Mouse (Mus musculus) liver, embryonic 12.5 days (tissue): Measurements from ENCODE around the gene Rhof. TPM values are rescaled to one million over a fixed set of nuclear protein-coding genes. Genes with fewer than 3 reads are reported as not detected.

Source experiments
- ATAC-seq: fragments of 200-750 bp; cut with Nextera tagmentation; 2 replicates; pipeline ENCODE4 v1.8.0; 2017; ENCODE audit warnings: moderate number of reproducible peaks, mild to moderate bottlenecking, moderate library complexity
- H3K27ac ChIP-seq: fragments of 300-500 bp; sonication (generic); 2 replicates; pipeline ENCODE4 v1.5.1; 2016; ENCODE audit warnings: mild to moderate bottlenecking
- H3K27me3 ChIP-seq: fragments of 300-500 bp; sonication (generic); replicated peaks from 2 replicates; pipeline ENCODE4 v1.6.1; 2016; ENCODE audit warnings: mild to moderate bottlenecking, moderate library complexity
- H3K36me3 ChIP-seq: fragments of 300-500 bp; sonication (generic); 2 replicates; pipeline ENCODE4 v1.6.1; 2016; ENCODE audit warnings: mild to moderate bottlenecking, moderate library complexity
- H3K4me1 ChIP-seq: fragments of 300-500 bp; sonication (generic); 2 replicates; pipeline ENCODE4 v1.6.1; 2016
- H3K4me2 ChIP-seq: fragments of 300-500 bp; sonication (generic); 2 replicates; pipeline ENCODE4 v1.6.1; 2016; ENCODE audit warnings: mild to moderate bottlenecking, moderate library complexity
- H3K4me3 ChIP-seq: fragments of 300-500 bp; sonication (generic); 2 replicates; pipeline ENCODE4 v1.5.1; 2016; ENCODE audit warnings: mild to moderate bottlenecking, moderate library complexity
- H3K9ac ChIP-seq: fragments of 300-500 bp; sonication (generic); 2 replicates; pipeline ENCODE4 v1.6.1; 2016; ENCODE audit warnings: mild to moderate bottlenecking, moderate library complexity
- H3K9me3 ChIP-seq: fragments of 300-500 bp; sonication (generic); replicated peaks from 2 replicates; pipeline ENCODE4 v1.6.1; 2016; ENCODE audit warnings: mild to moderate bottlenecking, moderate library complexity
- WGBS: fragments of 180-500 bp; shearing (Covaris S2); methylation state at CpG from one replicate; pipeline ENCODE4 v1.1.7; 2016; ENCODE audit not compliant: insufficient replicate concordance; 5-methylcytosine and 5-hydroxymethylcytosine counted together
- polyA plus RNA-seq: library from polyadenylated mRNA; unstranded; fragments of >200 nt; fragmentation: Nextera tagmentation; extraction: Ambion mirVana; gene quantifications from 2 replicates; pipeline ENCODE4 v1.2.1, GENCODE M21; 2016

The Rhof gene
- 3.9 and 4.8 TPM in 2 replicates for polyA plus RNA-seq

GRCm38 (mm10) chr5:123132308-123133071 is at the start of gene Rhof:
Gene Rhof, minus strand, starts transcription at chr5:123132692.
- peak within 1 kb of the TSS; percentile 100 for H3K27ac ChIP-seq
- H3K27me3 ChIP-seq: peaks cover 16% of the 10 kb centered on the region
- H3K9ac ChIP-seq: peak within 1 kb of the TSS; percentile 64
- peak within 1 kb of the TSS; percentile 46 for H3K4me3 ChIP-seq
- no peaks in the 10 kb centered on the region for H3K9me3 ChIP-seq
- ATAC-seq: peak; percentile 82
- peak within 1 kb of the TSS; percentile 74 for H3K4me2 ChIP-seq
- H3K36me3 ChIP-seq: peaks cover 23% of the 10 kb centered on the region
- peaks cover 92% of the 10 kb centered on the region for H3K4me1 ChIP-seq
- WGBS: 1% methylated on average over 44 of the region's 44 CpGs

GRCm38 (mm10) chr5:123181536-123181935 is 49.0 kb upstream of the Rhof start:
- Histone ChIP-seq H3K27me3 (peaks cover 35% of the 10 kb centered on the region), H3K36me3 (no peaks in the 10 kb centered on the region), H3K27ac (peak overlapping the region; percentile 28; the same call in 1 of the 2 replicates), H3K4me3 (no peak overlapping the region), H3K4me1 (peaks cover 14% of the 10 kb centered on the region; the same call in 1 of the 2 replicates), H3K9me3 (no peaks in the 10 kb centered on the region), H3K9ac (no peak overlapping the region), H3K4me2 (peak overlapping the region; percentile 2; the same call in 1 of the 2 replicates)
- ATAC-seq: peak; percentile 47
- WGBS: 72% methylated on average over 6 of the region's 6 CpGs

GRCm38 (mm10) chr5:123180390-123180789 is 47.9 kb upstream of the Rhof start:
- Histone ChIP-seq H3K9ac (no peak overlapping the region), H3K9me3 (no peaks in the 10 kb centered on the region), H3K27ac (no peak overlapping the region), H3K27me3 (peaks cover 28% of the 10 kb centered on the region), H3K4me3 (no peak overlapping the region), H3K4me1 (peaks cover 14% of the 10 kb centered on the region; the same call in 1 of the 2 replicates), H3K4me2 (no peak overlapping the region), H3K36me3 (no peaks in the 10 kb centered on the region)
- 81% methylated on average over 15 of the region's 15 CpGs for WGBS
- ATAC-seq: no peak

- no peak for ATAC-seq
- peaks cover 14% of the 10 kb centered on the region; the same call in 1 of the 2 replicates for H3K4me1 ChIP-seq
- H3K4me3 ChIP-seq: no peak overlapping the region
- H3K36me3 ChIP-seq: no peaks in the 10 kb centered on the region
- WGBS: 72% methylated on average over 5 of the region's 5 CpGs
- no peak overlapping the region for H3K27ac ChIP-seq
- H3K27me3 ChIP-seq: peaks cover 20% of the 10 kb centered on the region
- no peaks in the 10 kb centered on the region for H3K9me3 ChIP-seq
- H3K9ac ChIP-seq: no peak overlapping the region
- no peak overlapping the region for H3K4me2 ChIP-seq
Measured at GRCm38 (mm10) chr5:123178792-123179191, 46.3 kb upstream of the Rhof start.

- no peaks in the 10 kb centered on the region for H3K27me3 ChIP-seq
- H3K27ac ChIP-seq: peak overlapping the region; percentile 27; the same call in 1 of the 2 replicates
- H3K36me3 ChIP-seq: peaks cover 8% of the 10 kb centered on the region
- H3K9ac ChIP-seq: no peak overlapping the region
- H3K4me3 ChIP-seq: 0 out of 2 replicates have a peak overlapping the region, but pooled peaks have one; percentile 5
- no peaks in the 10 kb centered on the region for H3K9me3 ChIP-seq
- 25% methylated on average over 22 of the region's 22 CpGs for WGBS
- peak; percentile 88 for ATAC-seq
- peaks cover 24% of the 10 kb centered on the region for H3K4me1 ChIP-seq
- H3K4me2 ChIP-seq: peak overlapping the region; percentile 59
Measured at GRCm38 (mm10) chr5:123171646-123172350, 39.3 kb upstream of the Rhof start.

GRCm38 (mm10) chr5:123170365-123170764 is 37.9 kb upstream of the Rhof start:
- Histone ChIP-seq H3K36me3 (peaks cover 22% of the 10 kb centered on the region), H3K4me2 (no peak overlapping the region), H3K9ac (no peak overlapping the region), H3K27me3 (no peaks in the 10 kb centered on the region), H3K4me3 (no peak overlapping the region), H3K27ac (no peak overlapping the region), H3K9me3 (no peaks in the 10 kb centered on the region), H3K4me1 (peaks cover 29% of the 10 kb centered on the region)
- 78% methylated on average over 9 of the region's 9 CpGs for WGBS
- ATAC-seq: no peak

- Histone ChIP-seq H3K4me2 (no peak within 1 kb of the TSS), H3K27ac (no peak within 1 kb of the TSS), H3K9me3 (no peaks in the 10 kb centered on the region), H3K9ac (no peak within 1 kb of the TSS), H3K4me1 (peaks cover 29% of the 10 kb centered on the region), H3K4me3 (no peak within 1 kb of the TSS), H3K27me3 (no peaks in the 10 kb centered on the region), H3K36me3 (peaks cover 28% of the 10 kb centered on the region)
- no peak for ATAC-seq
- 69% methylated on average over 5 of the region's 5 CpGs for WGBS
Measured at GRCm38 (mm10) chr5:123169284-123169683, 36.8 kb upstream of the Rhof start, which contains the start of gene Psmd9. Gene Psmd9, plus strand, starts transcription at chr5:123169413.

- Histone ChIP-seq H3K27me3 (no peaks in the 10 kb centered on the region), H3K27ac (no peak overlapping the region), H3K9me3 (no peaks in the 10 kb centered on the region), H3K4me1 (peaks cover 24% of the 10 kb centered on the region), H3K4me2 (no peak overlapping the region), H3K4me3 (no peak overlapping the region), H3K36me3 (peaks cover 45% of the 10 kb centered on the region), H3K9ac (no peak overlapping the region)
- no peak for ATAC-seq
- 63% methylated on average over 5 of the region's 5 CpGs for WGBS
Measured at GRCm38 (mm10) chr5:123167591-123167990, 35.1 kb upstream of the Rhof start.

- Histone ChIP-seq H3K27ac (no peak overlapping the region), H3K4me3 (no peak overlapping the region), H3K27me3 (no peaks in the 10 kb centered on the region), H3K4me2 (no peak overlapping the region), H3K4me1 (peaks cover 13% of the 10 kb centered on the region), H3K9me3 (no peaks in the 10 kb centered on the region), H3K36me3 (peaks cover 56% of the 10 kb centered on the region), H3K9ac (no peak overlapping the region)
- ATAC-seq: no peak
- 78% methylated on average over 10 of the region's 10 CpGs for WGBS
Measured at GRCm38 (mm10) chr5:123166437-123166836, 33.9 kb upstream of the Rhof start.

GRCm38 (mm10) chr5:123162942-123163341 is 30.4 kb upstream of the Rhof start:
- ATAC-seq: no peak
- H3K4me2 ChIP-seq: no peak overlapping the region
- H3K4me1 ChIP-seq: peaks cover 8% of the 10 kb centered on the region
- no peak overlapping the region for H3K4me3 ChIP-seq
- 85% methylated on average over 9 of the region's 9 CpGs for WGBS
- no peaks in the 10 kb centered on the region for H3K27me3 ChIP-seq
- H3K27ac ChIP-seq: no peak overlapping the region
- H3K36me3 ChIP-seq: peaks cover 90% of the 10 kb centered on the region
- H3K9me3 ChIP-seq: no peaks in the 10 kb centered on the region
- no peak overlapping the region for H3K9ac ChIP-seq

GRCm38 (mm10) chr5:123160341-123160740 is 27.8 kb upstream of the Rhof start:
- 0 out of 2 replicates have a peak, but pooled peaks cover 2% of the 10 kb centered on the region for H3K4me1 ChIP-seq
- no peaks in the 10 kb centered on the region for H3K9me3 ChIP-seq
- 85% methylated on average over 15 of the region's 15 CpGs for WGBS
- H3K27ac ChIP-seq: no peak overlapping the region
- no peak overlapping the region for H3K4me2 ChIP-seq
- H3K9ac ChIP-seq: no peak overlapping the region
- no peak overlapping the region for H3K4me3 ChIP-seq
- peaks cover 92% of the 10 kb centered on the region for H3K36me3 ChIP-seq
- H3K27me3 ChIP-seq: no peaks in the 10 kb centered on the region
- ATAC-seq: 0 out of 2 replicates have a peak, but pooled peaks have one; percentile 17

- H3K4me3 ChIP-seq: no peak overlapping the region
- H3K9me3 ChIP-seq: no peaks in the 10 kb centered on the region
- no peak for ATAC-seq
- H3K36me3 ChIP-seq: peaks cover 96% of the 10 kb centered on the region
- H3K9ac ChIP-seq: no peak overlapping the region
- no peak overlapping the region for H3K4me2 ChIP-seq
- H3K4me1 ChIP-seq: 0 out of 2 replicates have a peak, but pooled peaks cover 5% of the 10 kb centered on the region
- no peaks in the 10 kb centered on the region for H3K27me3 ChIP-seq
- H3K27ac ChIP-seq: no peak overlapping the region
- WGBS: 93% methylated on average over 15 of the region's 15 CpGs
Measured at GRCm38 (mm10) chr5:123159866-123160265, 27.4 kb upstream of the Rhof start.
